Mouse (Mus musculus) c-Kit-positive CD71-positive TER-119-positive erythroid progenitor cells, embryonic 14.5 days (primary cell): Measurements from ENCODE around the gene Slx4ip.
"Not testable (repeated sequence)": the region's sequence is repeated elsewhere in the genome, so short reads cannot be mapped to it uniquely, and the experiment has no call there.

ENCODE experiments used
- DNase-seq: peaks from one replicate; pipeline ENCODE4 v3.0.0-alpha.2; 2013; ENCODE audit warnings: low spot score

Slx4ip gene

GRCm38 (mm10) chr2:136891068-136891950 is at the start of gene Slx4ip, which contains the start of the genes AL731706.1 and Mkks:
Gene Slx4ip, plus strand, starts transcription at chr2:136891218.
Gene AL731706.1, minus strand, starts transcription at chr2:136891389.
Gene Mkks, minus strand, starts transcription at chr2:136891389.
- DNase-seq, result peak; percentile 99

- no peak for DNase-seq
These were observed 40.7 kb upstream of the Slx4ip start for GRCm38 (mm10) chr2:136850366-136850765.

DNA sequence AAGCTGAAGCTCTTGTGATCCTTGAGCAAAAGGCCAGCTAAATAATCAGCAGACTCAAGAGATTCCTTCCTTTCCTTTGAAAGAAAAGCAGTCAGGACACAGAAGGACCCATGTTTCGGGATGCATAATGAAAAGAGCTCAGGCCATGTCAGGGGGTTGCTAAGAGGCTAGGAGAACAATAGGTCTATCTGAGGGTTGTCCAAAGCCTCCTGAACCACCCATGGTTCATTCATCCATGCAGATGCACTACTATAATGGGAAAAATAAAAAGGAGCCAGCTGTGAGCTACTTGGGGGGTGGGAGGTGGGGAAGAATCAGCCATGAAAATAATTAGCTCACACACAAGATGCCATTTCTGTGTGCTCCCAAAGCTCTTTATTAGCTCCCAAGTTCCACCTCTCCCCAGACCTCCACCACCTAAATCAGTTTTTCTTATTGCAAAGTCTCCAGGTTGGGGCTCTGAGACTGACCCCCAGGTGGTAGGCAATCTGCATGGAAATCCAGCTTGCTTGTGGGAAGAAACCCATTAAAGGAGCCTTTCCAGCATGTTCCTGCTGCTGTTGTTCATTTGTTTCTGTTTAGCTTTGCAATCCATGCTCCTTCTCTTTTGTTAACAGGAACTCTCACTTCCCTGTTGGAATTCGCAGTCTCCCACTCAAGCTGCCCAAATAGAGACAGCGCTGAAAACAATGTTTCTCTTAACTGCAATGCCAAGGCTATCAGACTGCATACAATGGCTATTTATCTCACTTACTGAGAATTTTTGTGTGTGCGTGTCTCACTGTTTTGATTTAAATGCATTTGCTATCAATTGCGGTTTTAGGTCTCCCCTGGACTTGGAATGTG is 36.3 kb upstream of the Slx4ip start:
- DNase-seq, result no peak

DNA sequence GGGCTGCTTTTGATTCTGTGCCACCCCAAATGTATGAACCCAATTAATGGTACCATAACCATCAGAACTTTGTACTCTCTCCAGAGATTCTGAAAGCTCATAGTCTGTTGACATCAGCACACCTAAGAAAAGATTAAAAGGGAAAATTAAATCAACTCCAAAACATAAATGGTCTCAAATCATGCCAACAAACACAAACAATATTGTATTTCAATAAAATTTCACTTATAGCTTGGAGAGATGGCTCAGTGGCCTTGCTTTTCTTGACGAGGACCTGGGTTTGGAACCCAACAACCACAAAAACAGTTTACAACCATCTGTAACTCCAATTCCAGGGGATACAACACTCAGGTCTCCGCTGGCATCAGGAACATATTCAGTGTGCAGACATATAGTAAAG is 5.4 kb upstream of the Slx4ip start, which contains the start of gene AL731706.2:
AL731706.2 (minus strand) TSS at position 101 of the 400 bp plus-strand sequence.
- DNase-seq, result no peak

DNA sequence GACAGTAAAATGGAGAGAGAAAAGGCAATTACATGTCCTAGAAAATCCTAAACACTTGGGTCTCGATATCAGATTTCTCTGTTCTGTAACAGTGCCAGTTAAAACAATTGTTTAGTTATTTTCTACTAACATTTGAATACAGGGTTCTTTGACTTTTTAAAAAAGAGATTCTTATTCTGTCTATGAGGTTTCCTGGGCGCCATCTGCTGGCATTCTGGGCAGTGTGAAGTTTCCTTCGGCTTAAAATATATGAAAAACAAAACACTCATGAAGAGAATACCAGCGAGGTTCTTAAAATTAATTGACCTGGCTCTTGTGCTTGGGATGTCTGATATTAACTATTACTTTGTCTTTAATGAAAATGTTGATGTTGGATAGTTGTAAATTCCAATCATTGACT is 4.2 kb upstream of the Slx4ip start:
- DNase-seq, result no peak

GRCm38 (mm10) chr2:136890716-136891067 is 326 bp upstream of the Slx4ip start:
- not testable (repeated sequence) for DNase-seq

- DNase-seq, result peak; percentile 94
These were observed 943 bp downstream of the Slx4ip start for GRCm38 (mm10) chr2:136891951-136892371.

DNA sequence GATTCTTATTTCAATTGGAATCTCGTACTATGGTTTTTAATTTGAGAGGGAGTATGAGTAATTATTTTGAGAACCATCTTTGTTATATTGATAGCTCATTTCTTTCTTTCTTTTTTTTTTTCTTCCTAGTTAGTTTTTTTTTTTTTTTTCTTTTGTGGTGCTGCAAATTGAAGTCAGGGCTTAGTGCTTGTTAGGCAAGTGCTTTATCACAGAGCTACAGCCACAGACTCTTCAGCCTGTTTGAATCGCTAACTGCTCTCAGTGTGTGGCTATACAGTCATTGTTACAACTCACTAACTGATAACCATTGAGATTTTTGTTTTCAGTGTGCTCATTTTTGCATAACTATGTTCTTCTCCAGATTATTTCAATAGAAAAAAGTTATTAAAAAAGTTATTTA is 3.5 kb downstream of the Slx4ip start:
- no peak for DNase-seq

DNA sequence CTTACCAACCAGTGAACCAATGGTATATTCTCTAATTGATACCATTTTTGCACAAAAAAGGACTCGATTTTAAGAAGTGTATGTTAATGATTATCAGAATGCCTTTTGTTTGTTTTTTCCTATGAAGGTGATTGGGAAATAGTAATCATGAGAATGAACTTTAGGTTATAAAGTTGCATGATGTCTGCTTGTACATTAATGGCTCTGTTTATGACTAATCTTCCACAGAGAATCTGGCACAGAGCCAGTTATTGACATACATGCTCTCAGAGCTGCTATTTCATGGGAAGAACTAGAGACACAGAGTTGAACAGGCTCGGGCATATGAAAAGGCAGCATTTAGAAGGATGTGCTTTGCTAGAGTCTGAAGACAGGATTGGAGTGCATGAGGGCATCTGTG is 5.1 kb downstream of the Slx4ip start:
- no peak for DNase-seq

- no peak for DNase-seq
These were observed 17.6 kb downstream of the Slx4ip start for GRCm38 (mm10) chr2:136908596-136908995.

GRCm38 (mm10) chr2:136909298-136909697 is 18.3 kb downstream of the Slx4ip start:
- no peak for DNase-seq

DNA sequence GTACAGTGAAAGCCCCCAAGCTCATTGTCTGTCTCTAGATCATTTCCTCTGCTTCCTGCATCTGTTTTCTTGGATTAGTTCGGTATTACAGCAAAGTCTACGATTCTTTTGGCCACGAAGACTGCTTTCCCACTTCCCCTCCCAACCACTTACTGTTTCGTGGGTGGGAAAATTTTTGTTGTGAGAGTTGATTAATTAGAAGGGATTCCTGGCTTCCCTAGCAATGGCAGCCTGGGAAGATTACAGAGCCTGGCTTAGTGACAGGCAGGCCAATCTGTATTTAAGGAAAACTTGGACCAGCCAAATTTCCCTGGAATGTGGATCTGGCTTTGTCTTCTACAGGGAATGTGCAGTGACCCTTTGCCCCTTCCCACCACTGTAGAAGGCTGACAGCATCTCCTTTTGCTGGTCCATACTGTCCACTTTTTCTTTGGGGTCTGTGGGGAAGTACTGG is 21.0 kb downstream of the Slx4ip start:
- no peak for DNase-seq

DNA sequence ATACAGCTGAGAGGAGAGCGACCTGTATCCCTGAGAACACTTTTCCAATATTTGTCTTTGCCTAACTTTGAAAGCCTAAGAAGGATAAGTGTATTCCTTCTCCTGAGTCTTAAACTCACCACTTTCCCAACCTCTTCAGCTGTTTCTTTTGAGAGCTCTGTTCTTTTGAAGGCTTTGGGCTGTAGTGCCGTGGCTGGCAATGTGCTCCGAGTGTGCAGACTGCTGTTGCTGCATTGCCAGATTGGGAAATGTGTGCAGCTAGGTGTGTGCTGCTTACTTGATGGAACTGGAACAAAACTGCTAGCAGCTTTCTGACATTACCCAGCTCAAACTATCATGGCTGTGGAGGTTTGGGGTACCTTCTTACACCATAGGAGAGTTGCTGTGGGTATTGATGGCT is 22.0 kb downstream of the Slx4ip start:
- DNase-seq, result no peak

GRCm38 (mm10) chr2:136914334-136914902 is 23.4 kb downstream of the Slx4ip start:
- DNase-seq, result no peak

- DNase-seq, result no peak
These were observed 28.4 kb downstream of the Slx4ip start for GRCm38 (mm10) chr2:136919433-136919832.

DNA sequence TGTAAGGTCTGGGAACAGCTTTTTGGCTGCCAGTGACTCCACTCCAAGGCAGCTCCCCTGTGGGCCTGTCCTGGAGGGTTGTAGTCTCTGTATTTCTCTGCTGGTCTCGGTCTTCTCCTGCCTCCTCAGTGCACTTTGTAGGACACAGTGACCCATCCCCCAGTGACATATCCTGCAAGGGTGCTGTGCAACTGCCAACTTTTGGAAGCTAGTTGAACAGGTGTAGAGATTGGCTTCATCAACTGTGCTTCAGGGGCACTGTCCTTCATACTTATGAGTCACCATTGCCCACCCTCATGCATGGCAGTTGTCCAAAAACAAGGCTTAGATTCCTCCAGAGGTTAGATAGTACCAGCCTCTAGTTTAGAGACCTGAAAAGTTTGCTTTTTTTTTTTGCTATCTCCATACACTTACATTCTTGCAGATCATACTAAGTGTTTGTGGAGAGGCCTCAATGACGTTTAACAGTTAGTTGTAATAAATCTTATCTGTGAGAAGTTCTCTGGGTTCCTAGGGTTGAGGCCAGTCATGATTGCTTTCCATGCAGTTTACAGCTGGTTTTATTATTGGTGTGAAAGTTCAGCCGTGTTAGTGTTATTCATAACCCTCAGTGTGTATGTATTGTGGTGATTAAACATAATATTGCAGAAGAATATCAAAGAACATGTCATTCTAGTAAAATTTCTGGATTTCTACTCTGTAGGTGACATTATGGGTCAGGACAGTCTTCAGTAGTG is 29.4 kb downstream of the Slx4ip start:
- DNase-seq, result no peak

GRCm38 (mm10) chr2:136921003-136921408 is 30.0 kb downstream of the Slx4ip start:
- DNase-seq, result peak; percentile 53

GRCm38 (mm10) chr2:136936391-136937288 is 45.6 kb downstream of the Slx4ip start:
- DNase-seq, result no peak

DNA sequence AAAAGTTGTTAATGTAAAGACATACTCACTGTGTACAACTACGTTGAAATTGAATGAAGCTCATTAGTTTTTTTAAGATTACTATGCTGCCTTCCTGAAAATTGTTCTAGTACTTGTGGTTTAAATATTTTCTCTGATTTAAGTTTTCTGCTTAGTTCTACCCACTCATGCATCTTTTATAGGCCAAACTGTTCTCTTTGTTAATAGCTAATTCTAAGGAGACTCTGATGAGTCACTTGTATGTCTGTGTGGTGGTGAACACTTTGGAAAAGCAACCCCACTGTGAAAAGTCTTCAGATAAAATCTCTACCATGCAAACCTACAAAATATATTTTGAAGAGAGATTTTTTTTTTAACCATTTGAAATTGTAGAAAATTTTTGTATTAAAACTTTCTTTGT is 47.2 kb downstream of the Slx4ip start:
- no peak for DNase-seq

- no peak for DNase-seq
These were observed 55.3 kb downstream of the Slx4ip start for GRCm38 (mm10) chr2:136946297-136946696.

DNA sequence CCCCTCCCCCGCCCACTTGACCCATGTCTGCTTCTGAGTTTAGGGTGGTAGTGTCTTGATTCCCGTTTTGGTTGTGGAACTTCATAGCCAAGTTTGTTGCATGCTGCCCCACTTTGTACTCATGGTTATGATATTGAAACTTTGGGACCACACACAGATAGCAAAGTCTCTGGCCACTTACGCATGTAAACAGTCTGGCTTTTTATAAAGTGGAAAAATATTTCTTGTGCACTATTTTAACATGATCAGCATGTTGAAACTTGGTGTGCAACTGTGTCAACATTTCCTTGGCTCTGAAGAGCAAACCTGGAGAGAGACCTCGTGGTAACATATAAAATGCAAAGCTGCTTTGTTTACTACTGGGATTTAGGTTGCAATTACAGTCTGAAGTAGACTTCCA is 56.5 kb downstream of the Slx4ip start:
- DNase-seq, result no peak
